Mouse (Mus musculus): ENCODE data around the gene Zbtb2.
"Not testable (repeated sequence)": the region's sequence is repeated elsewhere in the genome, so short reads cannot be mapped to it uniquely, and the experiment has no call there.

Zbtb2 gene

DNA sequence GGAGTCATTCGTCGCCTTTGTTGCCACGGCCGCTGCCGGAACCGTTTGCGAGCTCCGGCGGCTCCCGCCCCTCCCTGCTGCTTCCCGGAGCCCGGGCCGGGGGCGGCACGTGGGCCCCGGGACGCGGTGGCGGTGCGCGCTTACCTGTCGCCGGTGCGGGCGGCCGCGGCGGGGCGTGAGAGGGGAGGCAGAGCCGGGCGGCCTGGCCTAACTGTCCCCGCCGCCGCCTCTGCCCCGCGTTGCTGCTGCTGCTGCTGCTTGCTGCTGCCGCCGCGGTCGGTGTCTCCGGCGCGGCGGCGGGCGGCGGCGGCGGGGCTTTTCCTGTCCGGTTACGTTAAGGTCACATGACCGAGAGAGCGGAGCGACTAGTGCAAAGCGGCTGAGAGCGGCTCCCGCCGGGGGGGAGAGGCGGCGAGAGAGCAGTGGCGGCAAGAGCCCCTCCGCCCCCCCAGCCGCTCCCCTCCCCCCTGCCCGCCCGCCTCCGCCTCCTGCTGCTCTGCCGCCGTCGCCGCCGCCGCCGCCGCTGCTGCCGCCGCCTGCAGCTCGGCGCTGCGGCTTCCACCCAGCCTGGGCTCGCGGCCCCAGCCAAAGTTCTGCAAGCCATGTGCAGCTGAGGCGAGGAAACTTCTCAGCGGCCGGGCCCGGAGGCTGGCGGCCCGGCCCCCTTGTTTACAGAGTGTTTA, at the start of gene Zbtb2:
Gene Zbtb2 (minus strand): TSS at position 408 of the 683 bp plus-strand sequence.
- DNase-seq (ENCODE audit: low spot score in 2 of 2) = peak; percentile 69 to 75

DNA sequence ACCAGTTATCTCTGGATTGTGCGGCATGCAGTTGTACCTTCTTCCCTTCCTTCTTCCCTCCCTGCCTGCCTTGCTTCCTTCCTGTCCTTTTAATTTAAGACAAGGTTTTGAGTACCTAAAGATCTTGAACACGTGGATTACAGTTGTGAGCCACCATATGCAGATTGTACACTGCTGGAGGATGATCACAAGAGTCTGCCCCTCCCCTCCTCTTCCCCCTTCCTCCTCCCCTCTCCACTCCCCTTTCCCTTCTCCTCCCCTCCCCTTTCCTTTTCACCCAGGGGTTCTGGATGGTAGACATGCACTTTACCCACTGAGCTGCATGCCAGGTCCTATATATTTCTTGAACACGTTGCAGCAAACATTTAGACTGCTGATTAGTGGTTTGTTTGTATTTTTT, 47.5 kb upstream of the Zbtb2 start:
- DNase-seq (ENCODE audit: low spot score in 2 of 2) = no peak

DNA sequence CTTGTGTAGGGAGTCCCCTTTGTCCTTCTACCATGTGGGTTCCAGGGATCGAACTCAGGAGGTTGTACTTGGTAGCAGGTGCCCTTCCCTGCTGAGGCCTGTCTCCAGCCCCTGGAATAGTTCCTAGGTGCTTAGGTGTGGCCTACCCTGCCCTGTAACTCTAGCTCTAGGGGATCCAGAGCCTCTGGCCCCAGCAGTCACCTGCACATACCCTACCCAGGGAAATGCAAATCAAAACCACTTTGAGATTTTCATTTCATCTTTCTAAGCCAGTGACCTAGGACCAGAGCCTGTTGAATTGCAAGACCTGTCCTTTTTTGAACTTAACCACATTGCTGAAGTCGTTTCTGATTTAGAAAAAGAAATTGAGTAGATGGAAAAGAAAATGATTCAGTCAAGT, 46.0 kb upstream of the Zbtb2 start:
- DNase-seq (ENCODE audit: low spot score in 2 of 2) = not testable (repeated sequence)

DNA sequence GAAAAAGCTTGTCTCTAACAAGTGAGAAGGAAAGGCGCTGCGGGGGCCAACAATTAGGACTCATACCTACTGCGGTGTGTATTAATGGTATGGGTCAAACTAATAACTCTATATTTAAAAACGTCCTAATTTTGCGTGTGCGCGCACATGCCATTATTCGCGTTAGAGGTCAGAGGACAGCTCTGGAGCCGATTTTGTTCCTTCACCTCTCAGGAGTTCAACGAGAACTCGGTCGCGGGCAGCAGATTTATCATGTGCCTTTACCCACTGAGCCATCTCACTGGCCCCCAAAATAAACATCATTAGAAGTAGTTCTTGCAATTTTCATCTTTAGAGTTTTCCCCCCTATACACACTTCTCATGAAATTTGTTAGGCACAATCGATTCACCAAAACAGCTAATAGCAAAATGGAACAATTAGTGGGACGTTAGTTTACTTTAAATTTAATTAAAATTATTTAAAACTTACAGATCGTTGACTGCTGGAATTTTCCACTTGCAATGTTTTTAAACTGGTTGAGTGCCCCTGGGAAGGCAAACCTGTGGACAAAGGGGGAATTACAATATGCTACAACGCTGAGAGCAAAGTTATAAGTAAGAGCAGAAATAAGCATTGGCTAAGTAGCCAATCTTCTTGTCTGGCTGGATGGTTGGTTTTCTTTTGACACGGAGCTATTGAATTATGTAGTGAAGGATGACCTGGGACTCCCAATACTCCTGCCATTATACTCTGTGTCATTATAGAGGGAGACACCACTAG, 45.3 kb upstream of the Zbtb2 start:
- no peak for DNase-seq (ENCODE audit: low spot score in 2 of 2)

DNA sequence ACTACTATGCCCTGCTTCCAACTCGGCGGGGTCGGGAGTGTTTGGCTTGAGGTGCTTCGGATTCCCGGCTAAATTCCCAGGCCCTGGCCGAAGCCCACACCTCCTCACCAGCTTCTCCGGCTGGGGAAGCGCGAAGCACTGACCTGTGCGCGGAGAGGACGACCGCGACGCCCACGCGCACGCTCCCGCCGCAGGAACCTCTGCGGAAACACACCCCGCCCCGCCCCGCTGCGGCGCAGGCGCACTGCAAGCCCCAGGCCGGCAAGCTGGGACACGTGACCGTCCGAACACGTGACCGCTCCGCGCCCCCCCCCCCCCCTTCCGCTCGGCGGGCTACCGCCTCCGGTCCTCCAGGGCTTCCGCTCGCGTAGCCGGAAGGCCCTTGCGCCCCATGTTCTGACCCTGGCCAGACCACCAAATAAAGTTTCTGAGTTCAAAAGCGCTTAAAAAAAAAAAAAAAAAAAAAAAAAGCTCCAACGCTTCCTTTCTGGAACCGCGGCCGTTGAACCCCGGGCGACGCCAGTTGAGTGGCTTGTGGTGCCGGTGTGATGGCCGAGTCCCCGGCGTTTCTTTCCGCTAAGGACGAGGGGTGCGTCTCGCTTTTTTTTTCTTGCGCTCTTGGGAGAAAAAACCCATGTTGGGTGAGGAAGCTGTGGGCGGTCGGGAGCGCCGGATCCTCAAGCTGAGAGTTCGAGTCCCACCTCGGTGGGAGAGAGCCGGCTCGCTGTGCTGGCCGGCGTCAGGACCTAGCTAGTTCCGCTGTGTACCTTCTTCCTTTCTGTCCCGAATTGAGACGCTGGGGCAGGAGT, 44.4 kb upstream of the Zbtb2 start, which contains the start of the genes Rmnd1 and Armt1:
Gene Rmnd1 (minus strand): TSS at position 266 of the 809 bp plus-strand sequence.
Gene Armt1 (plus strand): TSS at position 345 of the 809 bp plus-strand sequence.
- DNase-seq (ENCODE audit: low spot score in 2 of 2) = peak; percentile 92 to 97

DNA sequence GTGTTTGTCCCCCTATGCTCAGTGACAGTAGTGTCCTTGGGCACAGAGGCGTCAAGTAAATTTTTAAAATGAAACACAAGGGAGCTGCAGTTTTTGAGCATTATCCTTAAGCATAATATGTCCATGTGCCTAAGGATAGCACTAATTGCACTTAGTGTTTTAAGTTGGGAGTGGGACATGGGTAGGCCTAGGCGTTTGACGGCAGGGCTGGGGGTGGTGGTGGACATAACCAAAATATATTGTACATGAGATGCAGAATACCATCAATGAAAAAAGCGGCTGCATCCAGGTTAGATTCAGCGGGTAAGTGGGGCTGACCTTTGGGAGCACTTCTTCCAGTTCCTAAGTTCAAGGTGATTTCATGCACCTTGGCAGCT, 43.8 kb upstream of the Zbtb2 start:
- no peak for DNase-seq (ENCODE audit: low spot score in 2 of 2)

DNA sequence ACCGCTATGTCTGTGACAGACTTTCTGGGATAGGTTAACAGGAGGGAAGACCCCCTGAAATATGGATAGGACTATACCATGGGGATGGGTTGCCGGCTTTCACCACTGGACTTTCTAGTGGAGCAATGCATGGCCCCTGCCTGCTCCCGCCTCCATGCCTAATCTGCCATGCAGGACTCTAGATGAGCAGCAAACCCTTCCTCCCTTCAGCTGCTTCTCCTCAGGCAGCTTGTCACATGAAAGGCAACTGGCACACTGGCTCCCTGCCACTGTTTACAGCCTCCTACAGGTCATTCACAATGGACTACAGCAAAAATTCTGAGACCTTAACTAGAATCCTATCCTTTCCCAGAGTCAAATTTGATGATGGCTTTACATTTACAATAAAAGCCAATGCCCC, 42.9 kb upstream of the Zbtb2 start:
- no peak for DNase-seq (ENCODE audit: low spot score in 2 of 2)

DNA sequence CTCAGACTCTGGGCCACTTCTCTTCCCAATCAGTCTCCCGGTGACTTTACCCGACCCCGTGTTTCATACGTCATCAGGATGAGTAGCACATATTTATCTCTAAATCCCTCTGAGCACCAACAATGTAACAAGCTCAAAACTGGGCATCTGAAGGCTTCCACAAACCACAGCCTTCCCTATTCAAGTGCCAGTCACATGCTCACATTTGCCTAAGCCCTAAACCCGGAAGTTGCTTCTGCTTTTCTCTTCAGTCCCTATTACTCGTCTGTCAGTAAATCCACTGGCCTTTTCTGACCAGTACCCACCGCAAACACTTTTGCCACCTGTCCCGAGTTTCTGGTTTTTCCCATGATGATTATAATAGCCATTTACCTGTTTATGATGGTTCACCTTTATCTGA, 42.5 kb upstream of the Zbtb2 start:
- DNase-seq (ENCODE audit: low spot score in 2 of 2) = no peak

DNA sequence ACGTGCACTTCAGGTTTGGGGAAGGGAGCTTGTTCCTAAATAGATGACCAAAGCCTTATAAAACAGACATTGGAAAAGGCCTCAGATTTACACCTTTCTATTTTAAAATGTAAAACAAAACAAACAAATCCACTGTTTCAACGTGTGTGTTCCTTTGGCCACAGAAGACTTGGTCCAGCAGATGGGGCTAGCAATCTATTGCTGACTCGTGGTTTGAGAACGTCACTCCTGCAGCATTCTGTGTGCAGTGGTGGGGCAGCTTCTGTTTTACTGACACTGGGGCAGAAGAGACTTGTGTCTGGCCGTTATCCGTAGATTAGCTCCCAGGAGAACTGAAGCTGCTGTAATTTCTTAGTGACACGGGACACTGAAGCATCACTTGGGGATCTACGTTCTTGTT, 37.3 kb upstream of the Zbtb2 start:
- DNase-seq (ENCODE audit: low spot score in 2 of 2) = peak in 1 of 2 experiments; percentile 31

DNA sequence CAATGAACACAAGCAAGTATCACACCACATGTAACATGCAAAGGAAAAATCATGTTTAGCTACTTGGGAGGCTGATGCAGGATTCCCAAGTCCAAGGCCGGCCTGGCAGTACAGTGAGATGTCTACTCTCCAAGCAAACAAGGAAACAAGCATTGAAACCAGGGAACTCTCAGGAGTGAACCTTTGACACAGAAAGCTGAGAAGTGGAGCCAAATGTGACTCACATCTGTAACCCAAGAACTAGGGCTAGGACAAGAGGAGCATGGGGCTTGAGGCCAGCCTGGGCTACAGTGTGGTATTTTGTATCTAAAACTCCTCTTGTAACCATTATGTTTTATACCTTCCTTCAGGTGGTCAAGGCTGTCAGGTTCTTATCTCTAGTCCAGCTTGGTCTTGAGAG, 19.3 kb upstream of the Zbtb2 start:
- no peak for DNase-seq (ENCODE audit: low spot score in 2 of 2)

DNA sequence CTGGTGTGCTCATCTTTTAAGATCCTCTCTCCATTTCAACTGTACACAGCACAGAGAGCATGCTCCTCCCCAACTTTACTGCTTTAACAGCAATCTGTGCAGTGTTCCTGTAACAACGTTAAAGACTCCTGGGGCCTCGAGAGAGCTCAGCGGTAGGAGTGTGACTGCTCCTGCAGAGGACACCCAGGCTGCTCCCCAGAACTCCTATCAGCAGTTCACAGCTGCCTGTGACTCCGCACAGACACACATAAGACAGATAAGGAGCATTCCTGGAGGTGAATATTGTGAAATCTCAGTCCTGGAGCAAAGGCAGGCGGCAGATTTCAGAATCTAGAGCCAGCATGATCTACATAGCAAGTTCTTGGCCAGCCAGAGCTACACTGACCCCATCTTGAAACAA, 17.6 kb upstream of the Zbtb2 start:
- no peak for DNase-seq (ENCODE audit: low spot score in 2 of 2)

DNA sequence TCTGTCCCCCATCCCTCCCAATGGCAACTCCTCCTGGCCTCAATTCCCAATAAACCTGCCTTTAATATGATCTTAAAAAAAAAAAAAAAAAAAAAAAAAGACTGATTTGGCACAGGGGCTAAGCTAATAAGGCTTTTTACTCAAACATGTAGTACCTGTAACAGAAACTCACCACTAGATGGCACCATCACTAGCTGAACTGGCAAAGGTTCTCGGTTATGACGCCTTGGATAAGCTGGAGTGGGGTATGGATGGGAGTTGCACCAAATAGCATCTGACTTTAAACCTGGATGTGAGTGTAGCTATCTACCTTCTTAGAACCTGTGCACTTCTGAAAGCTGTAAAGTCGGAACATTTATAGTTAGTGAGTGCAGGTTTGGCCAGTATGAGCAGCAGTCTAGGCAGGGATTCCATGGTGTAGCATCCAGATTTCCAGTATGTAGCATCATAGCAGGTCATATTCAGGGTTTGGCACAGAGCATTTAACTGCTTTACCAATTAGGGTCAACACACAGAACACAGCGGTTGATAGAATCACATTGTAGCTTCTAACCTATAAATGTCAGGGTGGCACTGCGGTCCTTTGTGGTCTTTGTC, 17.1 kb upstream of the Zbtb2 start:
- DNase-seq (ENCODE audit: low spot score in 2 of 2) = peak in 1 of 2 experiments; percentile 31

DNA sequence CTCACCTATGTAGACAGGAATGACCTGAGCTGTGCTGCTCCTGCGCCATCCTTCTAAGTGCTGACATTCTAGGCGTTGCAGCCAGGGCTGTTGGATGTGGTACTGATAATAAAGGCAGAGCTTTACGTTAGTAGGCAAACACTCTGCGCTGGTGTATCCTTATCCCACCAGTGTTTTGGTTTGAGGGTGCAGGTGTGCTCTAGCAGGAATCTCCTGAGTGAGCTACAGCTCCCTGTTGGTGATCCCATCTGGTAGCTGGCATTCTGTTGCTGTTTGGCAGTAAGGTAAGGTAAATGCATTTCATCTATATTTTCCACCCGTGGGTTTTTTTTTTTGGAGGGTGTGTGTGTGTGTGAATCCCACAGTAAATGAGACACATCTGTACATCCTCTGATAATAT, 10.2 kb upstream of the Zbtb2 start:
- no peak for DNase-seq (ENCODE audit: low spot score in 2 of 2)

DNA sequence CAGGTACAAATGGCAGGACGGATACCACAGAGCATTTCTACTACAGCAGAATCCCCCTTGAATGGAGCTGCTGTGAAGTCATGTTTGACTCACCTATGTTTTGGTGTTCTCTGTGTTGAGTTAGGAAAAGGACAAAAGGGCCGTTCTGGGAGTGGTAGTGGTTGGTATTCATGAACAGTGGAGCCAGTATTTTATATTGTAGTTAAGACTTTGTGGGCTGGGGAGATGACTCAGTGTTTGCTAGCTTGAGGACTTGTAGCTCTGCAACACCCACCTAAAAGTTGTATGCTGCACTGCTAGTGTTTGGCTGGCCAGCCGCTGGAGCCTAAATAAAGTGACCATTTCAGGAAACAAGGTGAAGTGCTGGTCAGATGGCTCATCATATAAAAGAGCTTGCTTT, 7.4 kb upstream of the Zbtb2 start:
- no peak for DNase-seq (ENCODE audit: low spot score in 2 of 2)

DNA sequence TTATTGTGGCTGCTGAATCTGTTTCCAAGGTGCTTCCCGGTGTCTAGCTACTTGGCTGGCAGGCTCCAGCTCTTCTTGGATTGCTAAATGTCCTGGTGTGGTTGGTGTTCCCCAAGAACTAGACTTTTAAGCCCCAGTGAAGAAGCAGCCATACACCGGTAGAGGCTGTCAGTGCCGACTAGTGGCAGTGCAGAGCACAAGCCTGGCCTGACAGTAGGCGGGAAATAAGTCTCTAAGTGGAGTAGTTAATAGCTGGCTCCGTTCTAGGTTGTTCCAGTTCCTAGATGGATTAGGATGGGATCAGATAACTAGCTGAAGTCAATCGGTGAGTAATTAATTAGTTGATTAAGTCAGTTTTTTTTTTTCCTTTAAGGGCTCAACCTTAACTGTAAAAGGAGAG, 3.9 kb upstream of the Zbtb2 start:
- peak in 1 of 2 experiments; percentile 52 for DNase-seq (ENCODE audit: low spot score in 2 of 2)

DNA sequence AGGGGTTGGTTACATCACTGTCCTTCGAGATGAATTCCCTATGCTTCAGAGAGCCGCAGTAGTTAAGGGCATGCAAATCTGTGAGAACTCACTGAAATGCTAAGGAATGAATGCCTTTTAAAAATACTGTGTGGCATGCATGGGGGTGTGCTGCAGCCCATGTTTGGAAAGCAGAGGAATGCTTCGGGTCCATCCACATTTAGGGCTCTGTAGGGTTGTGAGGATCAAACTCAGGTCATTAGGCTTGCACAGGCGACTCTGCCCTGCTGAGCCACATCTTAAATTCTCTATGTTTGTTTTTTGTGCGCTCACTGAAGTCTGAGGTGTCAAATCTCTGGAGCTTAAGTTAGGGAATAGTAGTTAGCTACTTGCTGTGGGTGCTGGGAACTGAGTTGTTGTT, 3.2 kb upstream of the Zbtb2 start:
- no peak for DNase-seq (ENCODE audit: low spot score in 2 of 2)

DNA sequence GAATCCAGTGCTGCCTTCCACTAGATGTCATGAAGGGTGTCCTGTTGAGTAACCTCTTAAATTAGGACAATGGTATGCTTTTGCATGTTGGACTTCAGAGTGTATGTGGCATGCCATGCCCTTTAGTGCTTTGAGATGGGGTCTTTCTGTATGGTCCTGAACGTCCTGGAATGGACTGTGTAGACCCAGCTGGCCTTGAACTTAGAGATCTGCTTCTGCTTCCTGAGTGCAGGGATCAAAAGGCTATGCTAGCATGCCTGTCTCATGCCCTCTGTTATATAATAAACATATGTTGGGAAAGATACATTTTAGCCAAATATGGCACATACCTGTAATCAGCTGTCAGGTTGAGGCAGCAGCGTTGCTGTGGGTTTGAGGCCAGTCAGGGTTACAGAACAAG, 2.6 kb upstream of the Zbtb2 start:
- DNase-seq (ENCODE audit: low spot score in 2 of 2) = no peak

DNA sequence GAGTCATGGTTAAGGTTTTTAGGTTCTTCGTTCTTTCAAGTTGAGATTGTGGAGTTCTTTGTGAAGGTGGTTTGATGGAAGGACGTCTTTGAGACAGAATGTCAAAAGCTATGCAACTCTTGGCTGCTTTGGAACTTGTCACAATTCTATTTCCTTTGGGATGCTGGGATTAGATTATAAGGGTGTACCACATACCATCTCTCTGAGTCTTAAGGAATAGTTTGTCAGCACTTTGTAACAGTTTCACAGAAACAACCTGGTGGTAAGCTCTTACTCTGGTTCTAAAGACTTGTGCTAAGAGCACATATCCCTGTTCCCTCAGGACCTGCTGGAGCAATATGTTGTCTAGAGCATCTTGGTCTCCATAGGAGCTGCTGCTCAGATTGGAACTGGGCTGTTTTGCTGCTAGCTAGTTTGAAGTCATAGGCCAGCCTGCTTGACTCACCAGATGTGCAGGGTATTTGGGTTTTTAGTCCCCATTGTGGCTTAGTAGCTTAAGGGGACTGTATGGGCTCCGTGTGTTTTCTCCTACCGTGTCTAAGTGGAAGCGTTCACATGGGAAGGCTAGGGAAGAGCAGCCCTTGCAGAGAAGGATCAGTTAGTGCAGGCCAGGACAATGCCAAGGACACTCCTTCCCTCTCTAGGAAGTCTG, 1.7 kb upstream of the Zbtb2 start:
- DNase-seq (ENCODE audit: low spot score in 2 of 2) = no peak

DNA sequence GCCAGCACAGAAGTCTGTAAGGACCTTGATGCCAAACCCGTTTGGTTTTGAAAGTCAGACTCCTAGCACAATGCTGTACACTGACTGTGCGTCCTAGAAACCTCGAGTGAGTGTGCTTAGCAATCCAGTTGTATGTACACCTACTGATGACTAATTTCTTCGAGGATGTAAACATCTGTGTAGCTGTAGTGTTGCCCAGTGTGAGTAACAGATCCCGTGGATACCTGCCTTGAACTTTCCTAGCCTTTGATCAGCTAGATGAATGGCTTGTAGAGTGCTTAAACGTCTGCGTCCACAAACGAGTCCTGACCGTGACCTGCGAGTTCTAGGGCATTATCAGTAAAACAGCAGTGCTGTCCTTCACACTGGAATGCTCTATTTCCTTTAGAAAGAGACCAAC, 1.1 kb upstream of the Zbtb2 start:
- no peak for DNase-seq (ENCODE audit: low spot score in 2 of 2)

DNA sequence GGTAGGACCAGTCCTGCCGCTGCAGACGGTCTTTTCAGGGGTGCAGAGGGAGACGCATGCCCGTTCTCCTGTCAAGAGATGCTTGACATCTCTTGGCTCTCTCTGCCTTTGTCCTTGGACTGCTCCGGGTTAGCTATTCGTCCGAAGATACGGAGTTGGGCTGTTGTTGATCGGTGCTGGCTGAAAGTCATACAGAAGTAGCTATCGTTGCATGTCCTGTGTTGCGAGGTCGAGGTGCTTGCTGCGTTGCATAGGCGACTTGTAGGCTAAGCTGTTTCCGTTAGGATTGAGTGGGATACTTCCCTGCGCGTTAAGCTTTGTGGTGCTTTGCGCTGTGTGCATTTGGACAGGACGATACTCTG, 457 bp upstream of the Zbtb2 start:
- peak in 1 of 2 experiments; percentile 52 for DNase-seq (ENCODE audit: low spot score in 2 of 2)
